Mouse (Mus musculus) urinary bladder, postnatal 36 days (tissue): Measurements from ENCODE around the gene Pqlc3.

Source experiments
- DNase-seq, 2 experiments: peaks; one replicate each; pipeline ENCODE4 v3.0.0; 2022; ENCODE audit warnings: low spot score in 2 of 2, mixed read lengths in 1 of 2

The Pqlc3 gene

GRCm38 (mm10) chr12:17009466-17009865, 9.3 kb upstream of the Pqlc3 start:
- DNase-seq: no peak

- DNase-seq: no peak
These were observed 1.0 kb upstream of the Pqlc3 start for GRCm38 (mm10) chr12:17001211-17001610.

GRCm38 (mm10) chr12:17000628-17001027, 420 bp upstream of the Pqlc3 start:
- DNase-seq: no peak

GRCm38 (mm10) chr12:16999146-16999545, 1.1 kb downstream of the Pqlc3 start:
- DNase-seq: no peak

- DNase-seq: no peak
These were observed 3.2 kb downstream of the Pqlc3 start for GRCm38 (mm10) chr12:16996886-16997462.

GRCm38 (mm10) chr12:16996281-16996680, 3.9 kb downstream of the Pqlc3 start:
- no peak for DNase-seq

- no peak for DNase-seq
These were observed 5.9 kb downstream of the Pqlc3 start for GRCm38 (mm10) chr12:16994291-16994690.

- DNase-seq: no peak
These were observed 7.9 kb downstream of the Pqlc3 start for GRCm38 (mm10) chr12:16992355-16992754.

GRCm38 (mm10) chr12:16991376-16991775, 8.8 kb downstream of the Pqlc3 start:
- DNase-seq: no peak

GRCm38 (mm10) chr12:16985778-16986177, 14.4 kb downstream of the Pqlc3 start:
- DNase-seq: no peak

GRCm38 (mm10) chr12:16977120-16977519, 23.1 kb downstream of the Pqlc3 start:
- DNase-seq: no peak

- no peak for DNase-seq
These were observed 33.4 kb downstream of the Pqlc3 start for GRCm38 (mm10) chr12:16966811-16967210.

- DNase-seq: no peak
These were observed 36.9 kb downstream of the Pqlc3 start for GRCm38 (mm10) chr12:16963354-16963753.

GRCm38 (mm10) chr12:16958851-16959250, 41.4 kb downstream of the Pqlc3 start:
- DNase-seq: no peak

- no peak for DNase-seq
These were observed 52.0 kb downstream of the Pqlc3 start for GRCm38 (mm10) chr12:16948239-16948638.

- no peak for DNase-seq
These were observed 58.2 kb downstream of the Pqlc3 start for GRCm38 (mm10) chr12:16941976-16942375.
